Mouse (Mus musculus): ENCODE measurements at regions not wholly inside any gene's neighbourhood (a gene's known extent, or its start where the extent isn't known, plus 50 kb on each side); places are given as distances from the start of the nearest gene placed in this dataset.
"Not testable (repeated sequence)": the region's sequence is repeated elsewhere in the genome, so short reads cannot be mapped to it uniquely, and the experiment has no call there.

DNA sequence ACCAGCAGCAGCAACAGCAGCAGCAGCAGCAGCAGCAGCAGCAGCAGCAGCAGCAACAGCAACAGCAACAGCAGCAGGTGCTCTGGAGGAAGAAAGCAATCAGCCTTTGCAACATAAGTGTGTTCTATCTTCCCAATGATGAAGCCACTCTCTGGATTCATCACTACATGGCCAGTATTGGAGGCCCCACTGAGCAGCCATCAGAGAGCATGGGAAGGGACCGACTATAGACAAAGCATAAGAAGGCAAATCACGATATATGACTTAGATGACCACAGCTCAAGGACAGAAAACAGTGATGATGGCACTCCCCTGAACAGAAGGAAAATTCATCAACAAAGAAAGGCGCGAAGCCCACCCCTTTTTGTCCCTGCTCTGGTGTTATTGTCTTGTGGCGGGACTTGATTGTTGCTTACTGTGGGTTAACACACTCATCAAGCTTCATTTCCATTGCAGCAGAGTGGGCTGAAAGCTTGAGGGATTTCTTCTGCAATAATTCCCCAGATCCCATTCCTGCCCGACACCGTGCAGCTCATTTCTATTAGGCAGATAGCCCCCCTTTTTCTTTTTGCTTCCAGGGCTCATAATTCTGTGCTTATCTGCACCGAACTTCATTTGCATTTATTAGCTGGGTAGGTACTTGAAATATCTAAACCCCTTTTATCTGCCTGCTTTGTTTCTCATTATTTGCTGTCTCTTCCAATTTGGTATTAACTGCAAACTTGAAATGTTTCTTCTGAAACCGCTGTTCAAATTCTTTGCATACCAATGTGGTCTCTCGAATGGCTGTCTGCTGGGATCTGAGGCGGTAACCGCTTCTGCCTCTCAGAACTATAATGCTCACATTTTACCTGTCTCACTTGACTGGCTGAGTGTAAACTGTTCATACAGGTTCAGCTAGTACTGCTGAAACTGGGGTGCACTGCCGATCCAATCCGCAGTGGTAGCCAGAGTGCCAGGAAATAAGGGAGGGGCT is 296.5 kb downstream of the Hace1 start:
- Histone ChIP-seq H3K27ac (ENCODE audit: insufficient read depth, low read length) (no peak overlapping the region), H3K4me3 (ENCODE audit: insufficient read depth, low read length) (no peak overlapping the region), H3K4me1 (ENCODE audit: control insufficient read depth, insufficient read depth, low read length) (peaks cover 2% of the 10 kb centered on the region)
- TF ChIP-seq CTCF (IDR thresholded peaks at IDR 0.05; ENCODE audit: borderline replicate concordance, insufficient read depth, low read length) (no peak), POLR2A (IDR thresholded peaks at IDR 0.05; ENCODE audit: low read depth, low read length) (no peak)

DNA sequence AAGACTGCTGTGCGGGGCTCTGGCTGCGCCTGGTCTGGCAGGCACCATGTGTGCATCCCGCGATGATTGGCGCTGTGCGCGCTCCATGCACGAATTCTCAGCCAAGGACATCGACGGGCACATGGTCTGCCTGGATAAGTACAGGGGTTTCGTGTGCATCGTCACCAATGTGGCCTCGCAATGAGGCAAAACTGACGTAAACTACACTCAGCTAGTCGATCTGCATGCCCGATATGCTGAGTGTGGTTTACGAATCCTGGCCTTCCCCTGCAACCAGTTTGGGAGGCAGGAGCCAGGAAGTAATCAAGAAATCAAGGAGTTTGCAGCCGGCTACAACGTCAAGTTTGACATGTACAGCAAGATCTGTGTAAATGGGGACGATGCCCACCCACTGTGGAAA is 297.7 kb downstream of the Hace1 start:
- not testable (repeated sequence) for H3K4me3 ChIP-seq (ENCODE audit: insufficient read depth, low read length); H3K4me1 ChIP-seq (ENCODE audit: control insufficient read depth, insufficient read depth, low read length); H3K27ac ChIP-seq (ENCODE audit: insufficient read depth, low read length)

DNA sequence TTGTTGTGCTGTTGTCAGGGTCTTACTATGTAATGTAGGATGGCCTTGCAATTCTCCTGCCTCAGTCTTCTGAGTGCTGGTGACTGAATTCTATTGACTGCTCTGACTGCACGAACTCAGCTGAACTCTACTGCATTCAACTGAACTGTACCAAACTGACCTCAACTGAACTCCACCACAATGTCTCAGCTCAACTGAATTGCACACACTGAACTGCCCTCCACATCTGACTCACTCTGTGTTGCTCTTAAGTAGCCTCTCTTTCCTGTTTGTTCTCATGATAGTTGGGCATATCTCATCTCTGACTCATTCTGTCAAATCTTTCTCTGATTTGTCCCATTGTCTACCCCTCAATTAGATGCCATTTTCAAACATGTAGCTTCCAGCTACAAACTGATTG is 306.1 kb downstream of the Hace1 start:
- Histone ChIP-seq H3K4me1 (ENCODE audit: control insufficient read depth, insufficient read depth, low read length) (peaks cover 7% of the 10 kb centered on the region), H3K4me3 (ENCODE audit: insufficient read depth, low read length) (no peak overlapping the region), H3K27ac (ENCODE audit: insufficient read depth, low read length) (no peak overlapping the region)
- TF ChIP-seq CTCF (IDR thresholded peaks at IDR 0.05; ENCODE audit: borderline replicate concordance, insufficient read depth, low read length), result no peak
- no peak for TF ChIP-seq POLR2A (IDR thresholded peaks at IDR 0.05; ENCODE audit: low read depth, low read length)

DNA sequence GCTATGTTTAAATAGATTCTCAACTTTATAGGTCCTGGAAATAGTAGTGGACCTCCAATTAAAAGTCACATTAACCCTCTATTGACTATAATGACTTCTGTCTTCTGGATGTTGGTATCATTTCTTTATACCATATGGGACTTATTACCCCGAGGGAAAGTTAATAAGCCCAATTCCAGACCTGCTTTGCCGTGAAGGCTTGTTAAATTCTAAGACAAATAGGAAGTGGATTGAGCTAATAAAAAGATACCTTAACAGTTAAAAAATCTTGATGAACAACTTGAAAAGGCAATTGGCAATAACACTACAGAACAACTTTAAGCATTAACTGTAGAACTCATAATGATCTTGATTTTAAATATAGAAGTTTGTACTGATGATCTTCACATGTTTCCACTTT is 309.0 kb downstream of the Hace1 start:
- Histone ChIP-seq H3K4me1 (ENCODE audit: control insufficient read depth, insufficient read depth, low read length) (peaks cover 10% of the 10 kb centered on the region), H3K27ac (ENCODE audit: insufficient read depth, low read length) (no peak overlapping the region), H3K4me3 (ENCODE audit: insufficient read depth, low read length) (no peak overlapping the region)
- no peak for TF ChIP-seq CTCF (IDR thresholded peaks at IDR 0.05; ENCODE audit: borderline replicate concordance, insufficient read depth, low read length)
- no peak for TF ChIP-seq POLR2A (IDR thresholded peaks at IDR 0.05; ENCODE audit: low read depth, low read length)

DNA sequence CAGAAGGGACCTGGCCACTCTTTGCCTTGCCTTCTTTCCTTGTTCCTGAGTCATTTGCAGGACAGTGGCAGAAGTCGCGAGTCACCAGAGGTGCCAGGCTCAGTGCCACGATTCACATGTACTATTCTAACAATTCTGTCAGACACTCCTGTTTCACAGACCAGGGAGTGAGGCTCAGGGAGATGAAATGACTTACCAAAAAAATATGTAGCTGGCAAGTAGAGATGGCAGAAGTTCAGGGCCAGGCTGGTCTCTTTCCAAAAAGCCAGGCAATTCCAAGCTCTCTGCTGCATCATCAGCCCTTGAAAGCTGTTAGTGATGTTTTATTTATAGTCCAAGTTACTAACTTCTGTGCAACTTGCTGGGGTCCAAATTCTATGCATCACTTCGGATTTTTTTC is 311.2 kb downstream of the Hace1 start:
- H3K27ac ChIP-seq (ENCODE audit: insufficient read depth, low read length), result 0 out of 2 replicates have a peak overlapping the region, but pooled peaks have one; percentile 20
- TF ChIP-seq POLR2A (IDR thresholded peaks at IDR 0.05; ENCODE audit: low read depth, low read length) (no peak), CTCF (IDR thresholded peaks at IDR 0.05; ENCODE audit: borderline replicate concordance, insufficient read depth, low read length) (no peak)

DNA sequence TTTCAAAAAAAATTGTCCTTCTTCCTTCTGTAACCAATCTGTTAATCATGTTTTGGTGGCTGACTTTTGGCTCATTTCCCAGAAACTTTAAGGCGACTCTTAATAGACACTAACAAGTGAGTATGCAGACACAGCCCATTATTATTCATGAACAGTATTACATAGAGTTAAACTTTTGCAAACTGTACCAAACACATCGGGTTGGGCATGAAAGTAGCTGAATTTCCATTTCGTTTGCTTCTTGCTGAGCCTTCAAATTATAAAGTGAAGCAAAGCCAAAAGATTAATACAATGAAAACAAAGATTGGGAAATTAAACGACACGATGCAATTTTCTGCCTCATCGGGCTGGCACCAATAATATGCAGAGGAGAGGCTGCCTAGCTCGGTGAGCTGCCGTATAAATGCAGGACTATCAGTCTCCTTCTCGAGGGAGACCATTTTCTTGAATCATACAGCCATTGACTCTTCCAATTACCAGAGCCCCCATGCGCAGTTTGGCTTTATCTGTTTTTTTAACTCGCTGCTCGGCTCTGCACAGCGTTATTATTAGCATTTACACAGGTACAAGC is 311.8 kb downstream of the Hace1 start:
- peaks cover 16% of the 10 kb centered on the region for H3K4me1 ChIP-seq (ENCODE audit: control insufficient read depth, insufficient read depth, low read length)
- TF ChIP-seq POLR2A (IDR thresholded peaks at IDR 0.05; ENCODE audit: low read depth, low read length) (no peak), CTCF (IDR thresholded peaks at IDR 0.05; ENCODE audit: borderline replicate concordance, insufficient read depth, low read length) (no peak)
- no peak overlapping the region for H3K4me3 ChIP-seq (ENCODE audit: insufficient read depth, low read length)
- no peak overlapping the region for H3K27ac ChIP-seq (ENCODE audit: insufficient read depth, low read length)

More for the DNA sequence above, 311.2 kb downstream of the Hace1 start:
- Histone ChIP-seq H3K4me1 (ENCODE audit: control insufficient read depth, insufficient read depth, low read length) (peaks cover 10% of the 10 kb centered on the region), H3K4me3 (ENCODE audit: insufficient read depth, low read length) (no peak overlapping the region)

DNA sequence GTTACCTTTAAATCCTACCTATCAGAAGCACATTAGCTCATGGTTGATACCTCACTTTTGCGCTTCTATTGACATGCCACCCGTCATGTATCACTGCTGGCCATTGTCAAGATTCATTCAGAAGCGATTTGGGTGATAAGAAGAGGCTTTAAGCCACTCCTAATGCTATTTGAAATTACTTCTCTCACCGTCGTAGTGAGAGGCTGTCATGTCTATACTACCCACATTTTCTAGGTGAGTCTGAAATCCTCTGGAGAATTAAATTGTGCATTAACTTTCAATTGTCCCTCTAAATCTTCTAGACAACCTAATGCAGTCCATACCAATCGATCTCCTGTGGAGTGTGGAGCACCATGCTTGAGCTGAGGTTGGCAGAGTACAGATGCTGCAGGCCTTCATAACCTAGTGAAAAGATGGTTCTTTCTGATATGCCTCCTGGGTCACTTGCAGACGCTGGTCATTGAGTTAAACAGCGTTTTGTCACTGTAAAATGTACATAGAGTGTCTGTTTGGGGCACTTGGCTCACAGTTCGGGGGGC is 312.5 kb downstream of the Hace1 start:
- TF ChIP-seq CTCF (IDR thresholded peaks at IDR 0.05; ENCODE audit: borderline replicate concordance, insufficient read depth, low read length) (no peak), POLR2A (IDR thresholded peaks at IDR 0.05; ENCODE audit: low read depth, low read length) (no peak)
- Histone ChIP-seq H3K27ac (ENCODE audit: insufficient read depth, low read length) (no peak overlapping the region), H3K4me1 (ENCODE audit: control insufficient read depth, insufficient read depth, low read length) (peaks cover 18% of the 10 kb centered on the region), H3K4me3 (ENCODE audit: insufficient read depth, low read length) (no peak overlapping the region)

DNA sequence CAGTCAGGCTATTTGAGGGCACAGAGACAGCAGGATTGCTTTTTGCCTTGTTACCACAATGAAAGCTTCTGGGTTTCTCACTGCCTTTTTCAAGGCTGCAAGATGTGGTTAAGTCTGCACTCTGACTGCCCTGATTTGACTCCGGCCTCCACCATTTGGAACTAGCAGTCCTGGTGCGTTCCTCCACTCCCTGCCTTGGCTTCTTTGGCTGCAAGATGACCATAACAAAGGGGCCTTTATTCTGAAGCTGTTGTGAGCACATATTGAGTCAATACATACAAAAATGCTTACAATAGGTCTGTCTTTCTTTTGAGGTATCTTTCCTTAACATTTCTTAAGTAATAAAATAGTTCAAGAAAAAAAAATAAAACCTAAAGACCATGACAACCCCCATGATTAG is 314.8 kb downstream of the Hace1 start:
- H3K27ac ChIP-seq (ENCODE audit: insufficient read depth, low read length), result no peak overlapping the region
- H3K4me1 ChIP-seq (ENCODE audit: control insufficient read depth, insufficient read depth, low read length), result peaks cover 18% of the 10 kb centered on the region
- no peak for TF ChIP-seq CTCF (IDR thresholded peaks at IDR 0.05; ENCODE audit: borderline replicate concordance, insufficient read depth, low read length)
- no peak for TF ChIP-seq POLR2A (IDR thresholded peaks at IDR 0.05; ENCODE audit: low read depth, low read length)
- H3K4me3 ChIP-seq (ENCODE audit: insufficient read depth, low read length), result no peak overlapping the region

DNA sequence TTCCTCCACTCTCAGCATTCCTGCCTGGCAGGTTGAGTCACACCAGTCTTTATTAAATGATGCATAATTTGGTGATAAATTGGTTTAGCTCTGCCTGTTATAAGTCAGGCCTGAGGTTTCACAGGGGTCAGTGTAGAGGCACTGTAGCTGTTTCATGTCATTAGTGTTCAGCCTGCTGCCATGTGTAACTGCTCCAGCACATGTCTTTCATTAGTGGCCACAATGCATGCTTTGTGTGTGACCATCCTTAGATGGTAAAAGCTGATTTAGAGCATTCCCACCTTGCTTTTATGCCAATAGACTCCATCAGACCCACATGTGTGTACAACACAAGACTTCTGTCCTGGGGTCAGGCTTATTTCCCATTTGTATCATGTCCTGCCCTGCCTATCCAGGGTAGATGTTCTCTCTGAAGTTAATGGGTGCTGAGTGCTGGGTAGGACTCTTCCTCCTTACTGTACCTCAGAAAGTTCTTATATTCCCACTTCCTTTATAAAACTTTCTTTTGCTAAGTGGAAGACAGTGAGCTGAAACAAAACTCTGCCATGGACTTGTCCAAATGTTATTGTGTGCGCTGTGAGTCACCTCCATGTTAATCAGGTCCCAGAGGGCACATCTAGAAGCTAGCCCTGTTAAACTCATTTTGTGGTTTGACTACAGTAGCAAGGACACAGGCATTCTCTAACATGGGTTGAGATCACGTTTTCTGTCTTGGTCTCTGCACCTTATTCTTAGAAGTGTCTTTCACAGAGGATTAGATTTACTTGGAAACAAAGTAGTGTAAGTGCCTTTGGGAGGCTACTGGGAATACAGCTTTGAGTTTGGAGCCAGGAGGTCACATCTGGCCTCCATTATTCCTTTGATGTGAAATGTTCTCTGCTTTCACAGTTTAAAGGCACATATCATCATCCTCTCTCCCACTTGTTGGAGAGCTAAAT is 316.5 kb downstream of the Hace1 start:
- no peak overlapping the region for H3K4me3 ChIP-seq (ENCODE audit: insufficient read depth, low read length)
- peaks cover 11% of the 10 kb centered on the region for H3K4me1 ChIP-seq (ENCODE audit: control insufficient read depth, insufficient read depth, low read length)
- no peak for TF ChIP-seq POLR2A (IDR thresholded peaks at IDR 0.05; ENCODE audit: low read depth, low read length)
- TF ChIP-seq CTCF (IDR thresholded peaks at IDR 0.05; ENCODE audit: borderline replicate concordance, insufficient read depth, low read length), result no peak
- H3K27ac ChIP-seq (ENCODE audit: insufficient read depth, low read length), result peak overlapping the region; percentile 79
